Mouse (Mus musculus) neural tube, embryonic 15.5 days (tissue): Measurements from ENCODE around the gene Faf2. TPM values are rescaled to one million over a fixed set of nuclear protein-coding genes. Genes with fewer than 3 reads are reported as not detected.

ENCODE experiments used
- ATAC-seq: fragments of 200-750 bp; cut with Nextera tagmentation; 2 replicates; pipeline ENCODE4 v1.8.0; 2017; ENCODE audit warnings: mild to moderate bottlenecking, moderate TSS enrichment, moderate library complexity; ENCODE audit not compliant: low FRiP score
- H3K27ac ChIP-seq: fragments of 300-500 bp; sonication (generic); replicated peaks from 2 replicates; pipeline ENCODE4 v1.5.1; 2015; ENCODE audit warnings: mild to moderate bottlenecking, inconsistent platforms
- H3K27me3 ChIP-seq: fragments of 300-500 bp; sonication (generic); replicated peaks from 2 replicates; pipeline ENCODE4 v1.6.1; 2015; ENCODE audit warnings: inconsistent platforms
- H3K36me3 ChIP-seq: fragments of 300-500 bp; sonication (generic); 2 replicates; pipeline ENCODE4 v1.6.1; 2015; ENCODE audit warnings: inconsistent platforms
- H3K4me1 ChIP-seq: fragments of 300-500 bp; sonication (generic); 2 replicates; pipeline ENCODE4 v1.6.1; 2015; ENCODE audit warnings: inconsistent platforms
- H3K4me2 ChIP-seq: fragments of 300-500 bp; sonication (generic); 2 replicates; pipeline ENCODE4 v1.6.1; 2015; ENCODE audit warnings: inconsistent platforms, mild to moderate bottlenecking, moderate library complexity
- H3K4me3 ChIP-seq: fragments of 300-500 bp; sonication (generic); replicated peaks from 2 replicates; pipeline ENCODE4 v1.5.1; 2015; ENCODE audit warnings: mild to moderate bottlenecking, inconsistent platforms
- H3K9ac ChIP-seq: fragments of 300-500 bp; sonication (generic); replicated peaks from 2 replicates; pipeline ENCODE4 v1.6.1; 2015; ENCODE audit warnings: mild to moderate bottlenecking, inconsistent platforms
- H3K9me3 ChIP-seq: fragments of 300-500 bp; sonication (generic); replicated peaks from 2 replicates; pipeline ENCODE4 v1.6.1; 2016; ENCODE audit warnings: inconsistent platforms
- WGBS: fragments of 180-500 bp; shearing (Covaris S2); methylation state at CpG from one replicate; pipeline ENCODE4 v1.1.7; 2015; ENCODE audit warnings: mixed read lengths; 5-methylcytosine and 5-hydroxymethylcytosine counted together
- microRNA-seq: library from miRNA; unstranded; fragments of <30 nt; microRNA quantifications from one replicate; pipeline ENCODE4, GENCODE M21; 2017
- polyA plus RNA-seq: library from polyadenylated mRNA; unstranded; fragments of >200 nt; fragmentation: Nextera tagmentation; extraction: Ambion mirVana; gene quantifications from 2 replicates; pipeline ENCODE4 v1.2.1, GENCODE M21; 2015

Gene Faf2
- polyA plus RNA-seq, 1 experiment from 2014 or later: 58.1 TPM

DNA sequence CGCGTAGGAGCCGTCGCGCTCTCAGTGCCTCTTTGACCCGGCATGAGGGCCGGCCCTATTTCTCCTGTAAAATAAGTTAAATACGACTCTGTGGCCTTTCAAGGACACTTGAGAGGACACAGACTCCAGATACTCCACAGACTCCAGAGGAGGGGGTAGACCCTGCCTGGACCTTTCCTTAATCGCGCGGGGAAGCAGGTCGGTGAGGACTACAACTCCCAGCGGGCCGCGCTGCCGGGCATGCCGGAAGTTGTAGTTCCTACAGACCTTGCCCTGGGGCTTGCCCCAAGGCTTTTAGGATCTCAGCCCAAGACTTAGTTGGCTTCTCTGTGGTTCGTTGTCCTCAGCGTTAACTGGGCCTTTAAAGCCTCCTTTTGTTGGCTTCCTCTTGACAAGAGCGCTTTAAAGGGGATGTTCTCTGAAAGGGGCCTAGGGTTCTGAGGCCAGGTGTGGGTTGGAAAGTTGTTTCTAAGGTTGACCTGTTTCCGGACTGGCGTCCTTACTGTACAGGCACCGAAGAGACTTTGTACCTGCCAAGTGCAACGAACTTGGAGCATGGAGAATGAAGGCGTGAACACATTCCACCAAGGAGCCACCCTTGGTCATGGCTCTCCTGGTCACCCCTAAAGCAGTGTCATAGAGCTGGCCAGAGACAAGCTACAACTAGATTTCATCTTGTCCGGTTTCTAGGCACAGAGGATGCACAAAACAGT lies 72.9 kb downstream of the Faf2 start:
- H3K27me3 ChIP-seq: no peaks in the 10 kb centered on the region
- H3K4me2 ChIP-seq: peak overlapping the region; percentile 91
- peak overlapping the region; percentile 79 for H3K4me3 ChIP-seq
- no peaks in the 10 kb centered on the region for H3K9me3 ChIP-seq
- peak overlapping the region; percentile 98 for H3K27ac ChIP-seq
- WGBS: 20% methylated on average over 22 of the region's 26 CpGs
- H3K36me3 ChIP-seq: no peaks in the 10 kb centered on the region
- H3K9ac ChIP-seq: peak overlapping the region; percentile 59
- peaks cover 34% of the 10 kb centered on the region for H3K4me1 ChIP-seq
- peak; percentile 86 for ATAC-seq

DNA sequence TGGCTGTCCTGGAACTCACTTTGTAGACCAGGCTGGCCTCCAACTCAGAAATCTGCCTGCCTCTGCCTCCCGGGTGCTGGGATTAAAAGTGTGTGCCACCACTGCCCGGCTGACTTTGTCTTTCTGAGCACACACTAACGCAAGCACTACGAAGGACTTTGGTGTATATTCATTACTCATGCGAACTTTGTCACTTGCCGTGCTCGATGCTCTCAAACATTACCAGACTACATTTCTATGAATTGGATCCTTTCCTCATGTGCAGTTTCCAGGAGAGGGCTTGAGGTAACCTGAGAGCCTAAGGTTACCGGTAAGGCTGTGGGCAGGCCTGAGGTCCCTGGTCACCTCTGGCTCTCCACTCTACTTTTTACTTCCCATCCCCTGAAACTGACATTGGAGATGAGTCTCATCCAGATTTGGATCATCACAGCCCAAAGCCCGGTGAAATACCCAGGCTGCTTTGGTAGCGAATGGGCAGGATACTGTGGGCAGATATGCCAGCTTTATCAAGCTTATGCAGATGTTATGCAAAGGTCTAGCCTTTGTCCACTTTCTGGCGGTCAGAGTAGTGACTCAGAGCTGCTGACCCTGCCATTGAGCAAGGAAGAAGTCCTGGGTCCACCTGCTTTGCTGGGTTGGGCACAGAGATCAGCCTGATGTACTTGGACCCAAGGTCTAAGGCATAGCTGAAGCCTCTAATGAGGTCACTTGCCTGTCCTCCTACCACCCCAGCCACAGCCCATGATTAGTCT lies 74.1 kb downstream of the Faf2 start:
- no peak for ATAC-seq
- Histone ChIP-seq H3K9ac (no peak overlapping the region), H3K4me3 (no peak overlapping the region), H3K4me1 (peaks cover 28% of the 10 kb centered on the region), H3K27ac (no peak overlapping the region), H3K4me2 (no peak overlapping the region), H3K36me3 (no peaks in the 10 kb centered on the region), H3K27me3 (no peaks in the 10 kb centered on the region), H3K9me3 (no peaks in the 10 kb centered on the region)
- WGBS: 94% methylated on average over 11 of the region's 11 CpGs

GRCm38 (mm10) chr13:54701243-54701642 lies 79.7 kb downstream of the Faf2 start, which contains the start of gene Cdhr2:
Gene Cdhr2, plus strand, starts transcription at chr13:54701461.
- H3K9ac ChIP-seq: no peak within 1 kb of the TSS
- no peak for ATAC-seq
- WGBS: 66% methylated on average over 5 of the region's 5 CpGs

GRCm38 (mm10) chr13:54702507-54702906 lies 80.9 kb downstream of the Faf2 start:
- H3K27ac ChIP-seq: no peak overlapping the region
- no peak overlapping the region for H3K9ac ChIP-seq
- no peak overlapping the region for H3K4me2 ChIP-seq
- no peaks in the 10 kb centered on the region for H3K9me3 ChIP-seq
- WGBS: 81% methylated on average over 7 of the region's 7 CpGs
- H3K27me3 ChIP-seq: no peaks in the 10 kb centered on the region
- no peak for ATAC-seq
- H3K4me3 ChIP-seq: no peak overlapping the region
- H3K36me3 ChIP-seq: no peaks in the 10 kb centered on the region
- H3K4me1 ChIP-seq: no peaks in the 10 kb centered on the region

More at GRCm38 (mm10) chr13:54701243-54701642, 79.7 kb downstream of the Faf2 start, which contains the start of gene Cdhr2:
- no peaks in the 10 kb centered on the region for H3K27me3 ChIP-seq
- H3K4me2 ChIP-seq: no peak within 1 kb of the TSS
- H3K36me3 ChIP-seq: no peaks in the 10 kb centered on the region
- H3K4me1 ChIP-seq: no peaks in the 10 kb centered on the region
- no peak within 1 kb of the TSS for H3K4me3 ChIP-seq
- H3K27ac ChIP-seq: no peak within 1 kb of the TSS
- H3K9me3 ChIP-seq: no peaks in the 10 kb centered on the region

DNA sequence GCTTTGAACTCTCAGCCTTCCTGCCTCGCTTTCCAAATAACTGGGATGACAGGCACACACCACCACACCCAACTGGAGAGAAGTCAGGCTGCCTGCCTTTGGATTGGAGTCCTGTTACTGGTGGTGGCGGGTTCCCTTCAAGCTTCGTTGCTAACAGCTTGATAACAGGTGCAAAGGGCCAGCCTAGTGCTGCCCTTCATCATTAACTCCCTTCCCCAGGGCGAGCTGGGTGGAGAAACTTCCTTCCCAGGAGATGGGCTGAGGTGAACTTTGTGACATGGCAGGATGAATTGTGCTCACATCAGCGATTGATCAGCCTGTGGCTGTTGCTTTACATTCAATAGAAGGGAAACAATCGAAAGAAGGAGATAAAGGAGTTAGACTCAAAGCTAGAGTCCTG lies 83.3 kb downstream of the Faf2 start:
- H3K27ac ChIP-seq: no peak overlapping the region
- no peaks in the 10 kb centered on the region for H3K27me3 ChIP-seq
- no peak overlapping the region for H3K4me3 ChIP-seq
- H3K4me1 ChIP-seq: no peaks in the 10 kb centered on the region
- ATAC-seq: no peak
- no peaks in the 10 kb centered on the region for H3K9me3 ChIP-seq
- WGBS: 56% methylated on average over 6 of the region's 6 CpGs
- H3K9ac ChIP-seq: no peak overlapping the region
- H3K4me2 ChIP-seq: no peak overlapping the region
- no peaks in the 10 kb centered on the region for H3K36me3 ChIP-seq

DNA sequence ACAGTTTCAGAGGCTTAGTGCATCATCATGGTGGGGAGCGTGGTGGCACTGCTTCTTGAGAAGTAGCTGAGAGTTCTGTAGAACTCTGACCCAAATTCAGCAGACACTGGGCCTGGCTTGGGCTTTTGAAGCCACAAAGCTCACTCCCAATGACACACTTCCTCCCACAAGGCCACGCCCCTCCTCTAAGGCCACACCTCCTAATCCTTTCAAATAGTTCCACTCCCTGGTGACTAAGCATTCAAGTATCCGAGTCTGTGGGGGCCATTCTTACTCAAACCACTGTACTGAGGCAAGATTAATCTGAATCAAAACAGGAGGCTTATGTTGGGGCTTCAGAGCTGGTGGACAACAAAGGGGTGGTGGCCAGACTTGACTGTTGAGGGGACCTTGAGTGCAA lies 89.3 kb downstream of the Faf2 start:
- no peaks in the 10 kb centered on the region for H3K9me3 ChIP-seq
- no peak overlapping the region for H3K4me3 ChIP-seq
- H3K27me3 ChIP-seq: peaks cover under 1% of the 10 kb centered on the region
- WGBS: 82% methylated on average over 3 of the region's 3 CpGs
- no peaks in the 10 kb centered on the region for H3K36me3 ChIP-seq
- H3K4me2 ChIP-seq: no peak overlapping the region
- no peaks in the 10 kb centered on the region for H3K4me1 ChIP-seq
- no peak for ATAC-seq
- H3K27ac ChIP-seq: no peak overlapping the region
- H3K9ac ChIP-seq: no peak overlapping the region

Small RNAs within 50 kb of the gene (microRNA-seq; reads per million reads assigned to microRNA genes)
- gene Gm24195: not detected

Other genes starting within 250 kb of the Faf2 start
- 85.8 and 89.9 TPM in 2 replicates for gene Thoc3, start 152.9 kb upstream of the Faf2 start, polyA plus RNA-seq
- gene Simc1, start 118.0 kb upstream of the Faf2 start, polyA plus RNA-seq: 19.8 and 20.1 TPM in 2 replicates
- gene 4833439L19Rik, start 56.3 kb upstream of the Faf2 start, polyA plus RNA-seq: 218 and 220 TPM in 2 replicates
- 81.9 and 93.8 TPM in 2 replicates for gene Arl10, start 46.8 kb upstream of the Faf2 start, polyA plus RNA-seq
- gene Nop16, start 31.7 kb upstream of the Faf2 start, polyA plus RNA-seq: 64.7 and 69.8 TPM in 2 replicates
- gene Higd2a, start 31.6 kb upstream of the Faf2 start, polyA plus RNA-seq: 267 and 285 TPM in 2 replicates
- 230 and 259 TPM in 2 replicates for gene Cltb, start 10.4 kb upstream of the Faf2 start, polyA plus RNA-seq
- 73.5 and 76.3 TPM in 2 replicates for gene Rnf44, start 72.1 kb downstream of the Faf2 start, polyA plus RNA-seq
- 0.22 and 1.4 TPM in 2 replicates for gene Cdhr2, start 79.7 kb downstream of the Faf2 start, polyA plus RNA-seq
- 10.3 and 21.6 TPM in 2 replicates for gene Gprin1, start 128.1 kb downstream of the Faf2 start, polyA plus RNA-seq
- gene Sncb, start 144.8 kb downstream of the Faf2 start, polyA plus RNA-seq: 110 and 122 TPM in 2 replicates
- not detected in 2 replicates for gene Eif4e1b, start 162.2 kb downstream of the Faf2 start, polyA plus RNA-seq
- gene Tspan17, start 167.6 kb downstream of the Faf2 start, polyA plus RNA-seq: 112 and 137 TPM in 2 replicates